Mouse (Mus musculus): ENCODE measurements around the gene Ryr3. TPM values are rescaled to one million over a fixed set of nuclear protein-coding genes. Genes with fewer than 3 reads are reported as not detected.

Gene Ryr3
- polyA plus RNA-seq, 2 experiments, result under 0.01 TPM; not detected in 1

- Histone ChIP-seq H3K4me2 (ENCODE audit: low read depth) (no peak overlapping the region), H3K4me3 (ENCODE audit: insufficient read depth in 1 of 2, low read depth in 2 of 2, low read length in 2 of 2) (no peak overlapping the region), H3K9me3 (ENCODE audit: control insufficient read depth, low read length) (no peaks in the 10 kb centered on the region), H3K4me1 (replicated peaks; ENCODE audit: control insufficient read depth in 2 of 2, insufficient read depth in 2 of 2, low read length in 1 of 2) (no peaks in the 10 kb centered on the region), H3K27me3 (ENCODE audit: control insufficient read depth, insufficient read depth, low read length) (no peaks in the 10 kb centered on the region), H3K36me3 (replicated peaks; ENCODE audit: control insufficient read depth, insufficient read depth, low read depth) (no peaks in the 10 kb centered on the region), H3K27ac (no peak overlapping the region), H3K9ac (replicated peaks) (no peak overlapping the region)
- ATAC-seq (ENCODE audit: insufficient read depth) (no peak), DNase-seq (ENCODE audit: low read depth in 3 of 3, low spot score in 3 of 3) (no peak)
- no peak for TF ChIP-seq EP300 (IDR thresholded peaks at IDR 0.05; ENCODE audit: low read depth)
- no peak for TF ChIP-seq CTCF (IDR thresholded peaks at IDR 0.05; ENCODE audit: low read depth)
- 71% methylated on average over 5 of the region's 5 CpGs for WGBS (ENCODE audit: insufficient replicate concordance)
These were observed 55.4 kb downstream of the Ryr3 start for GRCm38 (mm10) chr2:113161494-113161893.

GRCm38 (mm10) chr2:113137766-113138165 is 79.1 kb downstream of the Ryr3 start:
- no peaks in the 10 kb centered on the region for H3K36me3 ChIP-seq (replicated peaks; ENCODE audit: control insufficient read depth, insufficient read depth, low read depth)
- no peak overlapping the region for H3K27ac ChIP-seq
- no peak for ATAC-seq (ENCODE audit: insufficient read depth)
- H3K4me3 ChIP-seq (ENCODE audit: insufficient read depth in 1 of 2, low read depth in 2 of 2, low read length in 2 of 2), result no peak overlapping the region
- no peak for DNase-seq (ENCODE audit: low read depth in 3 of 3, low spot score in 3 of 3)
- no peaks in the 10 kb centered on the region for H3K27me3 ChIP-seq (ENCODE audit: control insufficient read depth, insufficient read depth, low read length)
- H3K9me3 ChIP-seq (ENCODE audit: control insufficient read depth, low read length), result no peaks in the 10 kb centered on the region
- no peak overlapping the region for H3K4me2 ChIP-seq (ENCODE audit: low read depth)
- no peak overlapping the region for H3K9ac ChIP-seq (replicated peaks)
- 53% methylated on average over 3 of the region's 3 CpGs for WGBS (ENCODE audit: insufficient replicate concordance)
- no peaks in the 10 kb centered on the region for H3K4me1 ChIP-seq (replicated peaks; ENCODE audit: control insufficient read depth in 2 of 2, insufficient read depth in 2 of 2, low read length in 1 of 2)
- TF ChIP-seq EP300 (IDR thresholded peaks at IDR 0.05; ENCODE audit: low read depth) (no peak), CTCF (IDR thresholded peaks at IDR 0.05; ENCODE audit: low read depth) (no peak)

- Histone ChIP-seq H3K4me2 (ENCODE audit: low read depth) (no peak overlapping the region), H3K36me3 (replicated peaks; ENCODE audit: control insufficient read depth, insufficient read depth, low read depth) (no peaks in the 10 kb centered on the region), H3K9ac (replicated peaks) (no peak overlapping the region), H3K27ac (no peak overlapping the region), H3K27me3 (ENCODE audit: control insufficient read depth, insufficient read depth, low read length) (no peaks in the 10 kb centered on the region), H3K4me3 (ENCODE audit: insufficient read depth in 1 of 2, low read depth in 2 of 2, low read length in 2 of 2) (no peak overlapping the region), H3K4me1 (replicated peaks; ENCODE audit: control insufficient read depth in 2 of 2, insufficient read depth in 2 of 2, low read length in 1 of 2) (no peaks in the 10 kb centered on the region), H3K9me3 (ENCODE audit: control insufficient read depth, low read length) (no peaks in the 10 kb centered on the region)
- WGBS (ENCODE audit: insufficient replicate concordance), result 37% methylated on average over 1 of the region's 1 CpGs
- no peak for TF ChIP-seq EP300 (IDR thresholded peaks at IDR 0.05; ENCODE audit: low read depth)
- no peak for TF ChIP-seq CTCF (IDR thresholded peaks at IDR 0.05; ENCODE audit: low read depth)
- ATAC-seq (ENCODE audit: insufficient read depth) (no peak), DNase-seq (ENCODE audit: low read depth in 3 of 3, low spot score in 3 of 3) (no peak)
These were observed 93.4 kb downstream of the Ryr3 start for GRCm38 (mm10) chr2:113123476-113123875.

- WGBS (ENCODE audit: insufficient replicate concordance), result 32% methylated on average over 1 of the region's 1 CpGs
- no peak for DNase-seq (ENCODE audit: low read depth in 3 of 3, low spot score in 3 of 3)
These were observed 97.8 kb downstream of the Ryr3 start for GRCm38 (mm10) chr2:113119080-113119479.

GRCm38 (mm10) chr2:113116788-113117187 is 100.1 kb downstream of the Ryr3 start:
- TF ChIP-seq CTCF (IDR thresholded peaks at IDR 0.05; ENCODE audit: low read depth), result no peak
- no peak for TF ChIP-seq EP300 (IDR thresholded peaks at IDR 0.05; ENCODE audit: low read depth)
- H3K27ac ChIP-seq, result no peak overlapping the region
- ATAC-seq (ENCODE audit: insufficient read depth) (no peak), DNase-seq (ENCODE audit: low read depth in 3 of 3, low spot score in 3 of 3) (no peak)
- no peaks in the 10 kb centered on the region for H3K36me3 ChIP-seq (replicated peaks; ENCODE audit: control insufficient read depth, insufficient read depth, low read depth)
- no peak overlapping the region for H3K9ac ChIP-seq (replicated peaks)
- no peaks in the 10 kb centered on the region for H3K4me1 ChIP-seq (replicated peaks; ENCODE audit: control insufficient read depth in 2 of 2, insufficient read depth in 2 of 2, low read length in 1 of 2)
- 69% methylated on average over 2 of the region's 2 CpGs for WGBS (ENCODE audit: insufficient replicate concordance)
- no peak overlapping the region for H3K4me2 ChIP-seq (ENCODE audit: low read depth)
- H3K27me3 ChIP-seq (ENCODE audit: control insufficient read depth, insufficient read depth, low read length), result no peaks in the 10 kb centered on the region
- H3K9me3 ChIP-seq (ENCODE audit: control insufficient read depth, low read length), result no peaks in the 10 kb centered on the region
- no peak overlapping the region for H3K4me3 ChIP-seq (ENCODE audit: insufficient read depth in 1 of 2, low read depth in 2 of 2, low read length in 2 of 2)

More at GRCm38 (mm10) chr2:113119080-113119479, 97.8 kb downstream of the Ryr3 start:
- H3K36me3 ChIP-seq (replicated peaks; ENCODE audit: control insufficient read depth, insufficient read depth, low read depth), result no peaks in the 10 kb centered on the region
- no peak overlapping the region for H3K4me2 ChIP-seq (ENCODE audit: low read depth)
- no peak overlapping the region for H3K9ac ChIP-seq (replicated peaks)
- no peaks in the 10 kb centered on the region for H3K9me3 ChIP-seq (ENCODE audit: control insufficient read depth, low read length)
- no peak for ATAC-seq (ENCODE audit: insufficient read depth)
- TF ChIP-seq CTCF (IDR thresholded peaks at IDR 0.05; ENCODE audit: low read depth), result no peak
- no peak for TF ChIP-seq EP300 (IDR thresholded peaks at IDR 0.05; ENCODE audit: low read depth)
- H3K4me3 ChIP-seq (ENCODE audit: insufficient read depth in 1 of 2, low read depth in 2 of 2, low read length in 2 of 2), result no peak overlapping the region
- no peak overlapping the region for H3K27ac ChIP-seq
- H3K27me3 ChIP-seq (ENCODE audit: control insufficient read depth, insufficient read depth, low read length), result no peaks in the 10 kb centered on the region
- H3K4me1 ChIP-seq (replicated peaks; ENCODE audit: control insufficient read depth in 2 of 2, insufficient read depth in 2 of 2, low read length in 1 of 2), result no peaks in the 10 kb centered on the region
